ENCODE assay signal across 8 mouse cellular contexts in genomic region chr4:119247462-119248235, GRCm38 (mm10). TPM values are rescaled to one million over a fixed set of nuclear protein-coding genes. Genes with fewer than 3 reads are reported as not detected.
DNase-seq lines count a peak whose midpoint lies in the region; ATAC-seq and TF ChIP-seq lines count a peak whose summit lies in the region.

No protein-coding gene starts in this region.

- peak; percentile 83 for DNase-seq in CD4-positive, CD25-positive, alpha-beta regulatory T cell, adult 2 months (ENCODE audit: low read depth, low spot score)
- peak; percentile 85 for DNase-seq in adrenal gland, adult 2 months
- peak; percentile 65 for DNase-seq in forebrain, embryonic 10.5 days (ENCODE audit: extremely low spot score, low spot score)
- DNase-seq in kidney, postnatal 0 days (ENCODE audit: low spot score): peak; percentile 77
- peak; percentile 83 for DNase-seq in lung, adult 2 months
- DNase-seq in thymus, adult 2 months: peak; percentile 81

- 30% methylated on average over 13 of the region's 13 CpGs for WGBS in forebrain, embryonic 10.5 days
- WGBS in heart, embryonic 15.5 days: 38% methylated on average over 13 of the region's 13 CpGs
- WGBS in kidney, postnatal 0 days: 31% methylated on average over 13 of the region's 13 CpGs
- 33% methylated on average over 13 of the region's 13 CpGs for WGBS in lung, adult 2 months
- 30% methylated on average over 13 of the region's 13 CpGs for WGBS in olfactory bulb, adult 2 months
- WGBS in thymus, adult 2 months: 54% methylated on average over 13 of the region's 13 CpGs

- H3K9ac ChIP-seq in heart, embryonic 15.5 days: no peak overlapping the region
- 0 out of 2 replicates have a peak overlapping the region, but pooled peaks have one; percentile 37 for H3K9ac ChIP-seq in kidney, postnatal 0 days (ENCODE audit: low read depth, low read length)

- H3K4me3 ChIP-seq in forebrain, embryonic 10.5 days: peak overlapping the region; percentile 20; the same call in 1 of the 2 replicates
- H3K4me3 ChIP-seq in heart, embryonic 15.5 days: no peak overlapping the region
- H3K4me3 ChIP-seq in kidney, postnatal 0 days (replicated peaks; ENCODE audit: low read depth, low read length): no peak overlapping the region
- no peak overlapping the region for H3K4me3 ChIP-seq in lung, adult 2 months (replicated peaks; ENCODE audit: extremely low read depth, low read depth, low read length)
- no peak overlapping the region for H3K4me3 ChIP-seq in olfactory bulb, adult 2 months (ENCODE audit: insufficient read depth, low read depth, low read length)
- no peak overlapping the region for H3K4me3 ChIP-seq in thymus, adult 2 months (ENCODE audit: control insufficient read depth, insufficient read depth, low read length)

- peak; percentile 41 for ATAC-seq in heart, embryonic 15.5 days (replicated peaks; ENCODE audit: insufficient number of reproducible peaks, insufficient read depth, low FRiP score, low read depth)
- peak; percentile 58 for ATAC-seq in kidney, postnatal 0 days (replicated peaks; ENCODE audit: low FRiP score, low read depth)

- no peaks in the 10 kb centered on the region for H3K27me3 ChIP-seq in forebrain, embryonic 10.5 days (ENCODE audit: poor library complexity, severe bottlenecking)
- H3K27me3 ChIP-seq in heart, embryonic 15.5 days: no peaks in the 10 kb centered on the region
- H3K27me3 ChIP-seq in kidney, postnatal 0 days (ENCODE audit: insufficient read depth, low read length): no peaks in the 10 kb centered on the region
- no peaks in the 10 kb centered on the region for H3K27me3 ChIP-seq in thymus, adult 2 months (ENCODE audit: control insufficient read depth, insufficient read depth, low read length)

- peaks cover 17% of the 10 kb centered on the region for H3K4me1 ChIP-seq in forebrain, embryonic 10.5 days
- peaks cover 36% of the 10 kb centered on the region for H3K4me1 ChIP-seq in heart, embryonic 15.5 days (replicated peaks)
- peaks cover 8% of the 10 kb centered on the region for H3K4me1 ChIP-seq in kidney, postnatal 0 days (replicated peaks; ENCODE audit: insufficient read depth, low read length)
- peaks cover 6% of the 10 kb centered on the region for H3K4me1 ChIP-seq in lung, adult 2 months (ENCODE audit: control insufficient read depth, insufficient read depth, low read length)
- peaks cover 15% of the 10 kb centered on the region for H3K4me1 ChIP-seq in olfactory bulb, adult 2 months (ENCODE audit: control insufficient read depth, insufficient read depth, low read length)
- H3K4me1 ChIP-seq in thymus, adult 2 months (replicated peaks; ENCODE audit: control insufficient read depth, insufficient read depth, low read length): peaks cover 17% of the 10 kb centered on the region

- H3K27ac ChIP-seq in forebrain, embryonic 10.5 days: peak overlapping the region; percentile 76
- H3K27ac ChIP-seq in heart, embryonic 15.5 days: peak overlapping the region; percentile 55
- peak overlapping the region; percentile 42; the same call in 1 of the 2 replicates for H3K27ac ChIP-seq in kidney, postnatal 0 days
- H3K27ac ChIP-seq in olfactory bulb, adult 2 months (ENCODE audit: insufficient read depth, low read depth, low read length): no peak overlapping the region
- no peak overlapping the region for H3K27ac ChIP-seq in thymus, adult 2 months (ENCODE audit: control insufficient read depth, insufficient read depth, low read length)

- H3K4me2 ChIP-seq in heart, embryonic 15.5 days: no peak overlapping the region
- no peak overlapping the region for H3K4me2 ChIP-seq in kidney, postnatal 0 days (ENCODE audit: low read length)

- peak; percentile 88 for TF ChIP-seq CTCF in kidney, postnatal 0 days (IDR thresholded peaks at IDR 0.05; ENCODE audit: low read depth)
- peak; percentile 90 for TF ChIP-seq CTCF in lung, adult 2 months (IDR thresholded peaks at IDR 0.05; ENCODE audit: insufficient read depth, low read length)
- peak; percentile 32; the same call in 1 of the 2 replicates for TF ChIP-seq CTCF in olfactory bulb, adult 2 months (IDR thresholded peaks at IDR 0.05; ENCODE audit: insufficient read depth, low read depth, low read length)
- peak; percentile 85 for TF ChIP-seq CTCF in thymus, adult 2 months (IDR thresholded peaks at IDR 0.05; ENCODE audit: borderline replicate concordance, control insufficient read depth, extremely low read depth, insufficient read depth, low read length, poor library complexity)

- peaks cover 53% of the 10 kb centered on the region for H3K36me3 ChIP-seq in forebrain, embryonic 10.5 days (replicated peaks)
- peaks cover 13% of the 10 kb centered on the region; the same call in 1 of the 2 replicates for H3K36me3 ChIP-seq in heart, embryonic 15.5 days
- H3K36me3 ChIP-seq in kidney, postnatal 0 days (ENCODE audit: insufficient read depth, low read length): peaks cover 6% of the 10 kb centered on the region
- H3K36me3 ChIP-seq in thymus, adult 2 months (ENCODE audit: control insufficient read depth, insufficient read depth, low read length): no peaks in the 10 kb centered on the region

- peak; percentile 27; the same call in 1 of the 2 replicates for TF ChIP-seq POLR2A in lung, adult 2 months (IDR thresholded peaks at IDR 0.05; ENCODE audit: borderline replicate concordance, extremely low read depth, low read depth, low read length)
- TF ChIP-seq POLR2A in olfactory bulb, adult 2 months (IDR thresholded peaks at IDR 0.05; ENCODE audit: insufficient read depth, low read depth, low read length): no peak
- TF ChIP-seq POLR2A in thymus, adult 2 months (IDR thresholded peaks at IDR 0.05; ENCODE audit: control insufficient read depth, extremely low read depth, insufficient read depth, low read length, poor library complexity): no peak

- H3K9me3 ChIP-seq in forebrain, embryonic 10.5 days: no peaks in the 10 kb centered on the region
- no peaks in the 10 kb centered on the region for H3K9me3 ChIP-seq in heart, embryonic 15.5 days (replicated peaks)
- H3K9me3 ChIP-seq in kidney, postnatal 0 days (replicated peaks; ENCODE audit: low read length): no peaks in the 10 kb centered on the region

RNA-seq across cellular contexts. Expression of gene Cldn19, which starts 7.6 kb away (rescaled TPM):
- under 1 TPM in 1 of 2 experiments, not detected in 1; 0.24 TPM for total RNA-seq in adrenal gland, adult 2 months (2021)
- 0.06 and 0.35 TPM in 2 replicates for polyA plus RNA-seq in adrenal gland, adult 2 months (2012; rRNA removed)
- 0.16 TPM in 1 of 2 replicates, not detected in the other for polyA plus RNA-seq in forebrain, embryonic 10.5 days (2016; fragmentation: Nextera tagmentation; extraction: Ambion mirVana)
- 0.23 TPM in 1 of 2 replicates, not detected in the other for polyA plus RNA-seq in heart, embryonic 15.5 days (2015; fragmentation: Nextera tagmentation; extraction: Ambion mirVana)
- polyA plus RNA-seq in kidney, postnatal 0 days (2015; fragmentation: Nextera tagmentation; extraction: Ambion mirVana): 70.2 and 72.5 TPM in 2 replicates
- 1.2 TPM in 2 replicates for polyA plus RNA-seq in lung, adult 2 months (2012; rRNA removed)
- not detected in 2 replicates for polyA plus RNA-seq in olfactory bulb, adult 2 months (2012; ENCODE audit: insufficient read depth, insufficient read length, low replicate concordance, missing spikeins)
- 0.18 and 0.50 TPM in 2 replicates for polyA plus RNA-seq in thymus, adult 2 months (2012; rRNA removed)

RNA-seq across cellular contexts. Expression of gene P3h1, which starts 14.9 kb away (rescaled TPM):
- 10 to 100 TPM; 23.2 to 27.5 TPM for total RNA-seq in adrenal gland, adult 2 months (2021)
- polyA plus RNA-seq in adrenal gland, adult 2 months (2012; rRNA removed): 53.2 and 76.6 TPM in 2 replicates
- 13.4 and 16.2 TPM in 2 replicates for polyA plus RNA-seq in forebrain, embryonic 10.5 days (2016; fragmentation: Nextera tagmentation; extraction: Ambion mirVana)
- 29.1 and 35.4 TPM in 2 replicates for polyA plus RNA-seq in heart, embryonic 15.5 days (2015; fragmentation: Nextera tagmentation; extraction: Ambion mirVana)
- 32.4 and 34.9 TPM in 2 replicates for polyA plus RNA-seq in kidney, postnatal 0 days (2015; fragmentation: Nextera tagmentation; extraction: Ambion mirVana)
- polyA plus RNA-seq in lung, adult 2 months (2012; rRNA removed): 22.4 and 24.0 TPM in 2 replicates
- polyA plus RNA-seq in olfactory bulb, adult 2 months (2012; ENCODE audit: insufficient read depth, insufficient read length, low replicate concordance, missing spikeins): not detected in 2 replicates
- polyA plus RNA-seq in thymus, adult 2 months (2012; rRNA removed): 8.8 and 9.9 TPM in 2 replicates

RNA-seq across cellular contexts. Expression of gene AU022252, which starts 15.1 kb away (rescaled TPM):
- 10 to 100 TPM; 22.4 to 26.4 TPM for total RNA-seq in adrenal gland, adult 2 months (2021)
- 4.6 and 6.0 TPM in 2 replicates for polyA plus RNA-seq in adrenal gland, adult 2 months (2012; rRNA removed)
- polyA plus RNA-seq in forebrain, embryonic 10.5 days (2016; fragmentation: Nextera tagmentation; extraction: Ambion mirVana): 32.7 and 41.6 TPM in 2 replicates
- 23.9 and 24.4 TPM in 2 replicates for polyA plus RNA-seq in heart, embryonic 15.5 days (2015; fragmentation: Nextera tagmentation; extraction: Ambion mirVana)
- 28.1 and 31.1 TPM in 2 replicates for polyA plus RNA-seq in kidney, postnatal 0 days (2015; fragmentation: Nextera tagmentation; extraction: Ambion mirVana)
- 3.4 and 6.5 TPM in 2 replicates for polyA plus RNA-seq in lung, adult 2 months (2012; rRNA removed)
- not detected in 2 replicates for polyA plus RNA-seq in olfactory bulb, adult 2 months (2012; ENCODE audit: insufficient read depth, insufficient read length, low replicate concordance, missing spikeins)
- polyA plus RNA-seq in thymus, adult 2 months (2012; rRNA removed): 9.6 and 9.8 TPM in 2 replicates

RNA-seq across cellular contexts. Expression of gene Tmem269, which starts 29.6 kb away (rescaled TPM):
- total RNA-seq in adrenal gland, adult 2 months (2021): not detected
- 0.18 and 0.31 TPM in 2 replicates for polyA plus RNA-seq in adrenal gland, adult 2 months (2012; rRNA removed)
- polyA plus RNA-seq in forebrain, embryonic 10.5 days (2016; fragmentation: Nextera tagmentation; extraction: Ambion mirVana): not detected in 2 replicates
- 0.16 TPM in 2 replicates for polyA plus RNA-seq in heart, embryonic 15.5 days (2015; fragmentation: Nextera tagmentation; extraction: Ambion mirVana)
- 0.14 TPM in 1 of 2 replicates, not detected in the other for polyA plus RNA-seq in kidney, postnatal 0 days (2015; fragmentation: Nextera tagmentation; extraction: Ambion mirVana)
- polyA plus RNA-seq in lung, adult 2 months (2012; rRNA removed): 0.25 and 0.28 TPM in 2 replicates
- not detected in 2 replicates for polyA plus RNA-seq in olfactory bulb, adult 2 months (2012; ENCODE audit: insufficient read depth, insufficient read length, low replicate concordance, missing spikeins)
- not detected in 2 replicates for polyA plus RNA-seq in thymus, adult 2 months (2012; rRNA removed)

RNA-seq across cellular contexts. Expression of gene Ybx1, which starts 46.8 kb away (rescaled TPM):
- total RNA-seq in adrenal gland, adult 2 months (2021): 100 to 1,000 TPM; 692 to 835 TPM
- polyA plus RNA-seq in adrenal gland, adult 2 months (2012; rRNA removed): 323 and 336 TPM in 2 replicates
- polyA plus RNA-seq in forebrain, embryonic 10.5 days (2016; fragmentation: Nextera tagmentation; extraction: Ambion mirVana): 929 and 1,023 TPM in 2 replicates
- polyA plus RNA-seq in heart, embryonic 15.5 days (2015; fragmentation: Nextera tagmentation; extraction: Ambion mirVana): 583 and 597 TPM in 2 replicates
- 606 and 676 TPM in 2 replicates for polyA plus RNA-seq in kidney, postnatal 0 days (2015; fragmentation: Nextera tagmentation; extraction: Ambion mirVana)
- 158 and 195 TPM in 2 replicates for polyA plus RNA-seq in lung, adult 2 months (2012; rRNA removed)
- polyA plus RNA-seq in olfactory bulb, adult 2 months (2012; ENCODE audit: insufficient read depth, insufficient read length, low replicate concordance, missing spikeins): 690 TPM in 1 of 2 replicates, not detected in the other
- polyA plus RNA-seq in thymus, adult 2 months (2012; rRNA removed): 156 and 199 TPM in 2 replicates

Comparison
In these comparisons a context has a peak if more than half of its experiments do, and no peak if none do; other contexts are left out.
1. H3K27ac ChIP-seq: peak in forebrain, embryonic 10.5 days (single experiment), heart, embryonic 15.5 days (single experiment) and kidney, postnatal 0 days (single experiment); none in olfactory bulb, adult 2 months (single experiment) and thymus, adult 2 months (single experiment).
2. CTCF ChIP-seq: peak in every context shown above with its lines; median percentile 90 in lung, adult 2 months; 88 in kidney, postnatal 0 days; 85 in thymus, adult 2 months; 32 in olfactory bulb, adult 2 months.
3. RNA of gene Cldn19, which starts 7.6 kb away (polyA plus RNA-seq): 70.2 to 72.5 TPM in kidney, postnatal 0 days; 1.2 TPM in lung, adult 2 months, 0.18 to 0.50 TPM in thymus, adult 2 months, 0.16 TPM in forebrain, embryonic 10.5 days, 0.06 to 0.35 TPM in adrenal gland, adult 2 months, 0.23 TPM in heart, embryonic 15.5 days and not detected in olfactory bulb, adult 2 months; every median in the first group is over 10 times any median in the second.
4. Peak in every context shown above with its lines, with median percentiles within 50 percentile points of each other: DNase-seq.